Mouse (Mus musculus) ES-E14 (cell line): Measurements from ENCODE around the gene Uqcc1. TPM values are rescaled to one million over a fixed set of nuclear protein-coding genes. Genes with fewer than 3 reads are reported as not detected.

Experiments used
- DNase-seq: peaks from one replicate; pipeline ENCODE4 v3.0.0-alpha.2; 2013; ENCODE audit warnings: low read depth, low spot score
- H3K27ac ChIP-seq: 2 replicates; pipeline ENCODE4 v1.5.1; 2012; ENCODE audit warnings: low read depth, mild to moderate bottlenecking, low read length, moderate library complexity, mixed read lengths; ENCODE audit not compliant: poor library complexity, insufficient read depth, severe bottlenecking
- H3K36me3 ChIP-seq: 2 replicates; pipeline ENCODE4 v1.6.1; 2012; ENCODE audit warnings: mild to moderate bottlenecking, low read length, moderate library complexity, mixed read lengths; ENCODE audit not compliant: control insufficient read depth, poor library complexity, insufficient read depth, severe bottlenecking
- H3K4me1 ChIP-seq, 2 experiments: fragments of 150-350 bp in 1 of 2; sonication (generic) in 1 of 2; 2 replicates each; pipeline ENCODE4 v1.6.1; 2012; ENCODE audit warnings: low read length in 2 of 2, mild to moderate bottlenecking in 1 of 2, mixed read lengths in 1 of 2; ENCODE audit not compliant: control insufficient read depth in 2 of 2, insufficient read depth in 2 of 2, poor library complexity in 1 of 2
- H3K4me3 ChIP-seq, 2 experiments: fragments of 150-350 bp in 1 of 2; sonication (generic) in 1 of 2; 2 replicates each; pipeline ENCODE4 v1.5.1; 2012; ENCODE audit warnings: low read length in 2 of 2, low read depth in 1 of 2, mild to moderate bottlenecking in 1 of 2, mixed read lengths in 1 of 2; ENCODE audit not compliant: insufficient read depth in 1 of 2, poor library complexity in 1 of 2, severe bottlenecking in 1 of 2
- H3K9ac ChIP-seq: 2 replicates; pipeline ENCODE4 v1.6.1; 2012; ENCODE audit warnings: low read depth, mild to moderate bottlenecking, low read length, mixed read lengths; ENCODE audit not compliant: poor library complexity, insufficient read depth, severe bottlenecking
- H3K9me3 ChIP-seq: fragments of 150-350 bp; sonication (generic); 2 replicates; pipeline ENCODE4 v1.6.1; 2012; ENCODE audit warnings: low read depth, mild to moderate bottlenecking, low read length; ENCODE audit not compliant: control insufficient read depth, insufficient read depth
- CHD2 ChIP-seq: IDR thresholded peaks from 2 replicates; pipeline ENCODE4 v1.6.1; 2014; ENCODE audit warnings: mild to moderate bottlenecking, low read depth, low read length, inconsistent platforms
- HCFC1 ChIP-seq: IDR thresholded peaks from 2 replicates; pipeline ENCODE4 v1.6.1; 2012; ENCODE audit warnings: low read length, inconsistent platforms, borderline replicate concordance; ENCODE audit not compliant: insufficient read depth
- MAFK ChIP-seq: IDR thresholded peaks from 2 replicates; pipeline ENCODE4 v1.6.1; 2014; ENCODE audit warnings: mild to moderate bottlenecking, low read depth, low read length, inconsistent platforms; ENCODE audit not compliant: insufficient read depth
- ZC3H11A ChIP-seq: IDR thresholded peaks from 2 replicates; pipeline ENCODE4 v1.6.1; 2012; ENCODE audit warnings: low read depth, mild to moderate bottlenecking, inconsistent platforms, low read length, borderline replicate concordance
- ZNF384 ChIP-seq: IDR thresholded peaks from 2 replicates; pipeline ENCODE4 v1.6.1; 2012; ENCODE audit warnings: low read depth, low read length, inconsistent platforms
- in situ Hi-C, 2 experiments: fragments of 600-800 bp; cut with MboI; formaldehyde crosslinking; loops; one replicate each; pipeline ENCODE4 v1.15.1; 2025; ENCODE audit warnings: low sequenced_read_pairs in 2 of 2, inconsistent platforms in 1 of 2; ENCODE audit not compliant: unreplicated experiment in 2 of 2
- total RNA-seq: library from RNA; depleted of rRNA; stranded (reverse); fragments of 300-350 nt; gene quantifications from 2 replicates; pipeline ENCODE4 v1.2.3, GENCODE M21; 2012

Gene Uqcc1
- total RNA-seq, 1 experiment = 61.7 TPM

DNA sequence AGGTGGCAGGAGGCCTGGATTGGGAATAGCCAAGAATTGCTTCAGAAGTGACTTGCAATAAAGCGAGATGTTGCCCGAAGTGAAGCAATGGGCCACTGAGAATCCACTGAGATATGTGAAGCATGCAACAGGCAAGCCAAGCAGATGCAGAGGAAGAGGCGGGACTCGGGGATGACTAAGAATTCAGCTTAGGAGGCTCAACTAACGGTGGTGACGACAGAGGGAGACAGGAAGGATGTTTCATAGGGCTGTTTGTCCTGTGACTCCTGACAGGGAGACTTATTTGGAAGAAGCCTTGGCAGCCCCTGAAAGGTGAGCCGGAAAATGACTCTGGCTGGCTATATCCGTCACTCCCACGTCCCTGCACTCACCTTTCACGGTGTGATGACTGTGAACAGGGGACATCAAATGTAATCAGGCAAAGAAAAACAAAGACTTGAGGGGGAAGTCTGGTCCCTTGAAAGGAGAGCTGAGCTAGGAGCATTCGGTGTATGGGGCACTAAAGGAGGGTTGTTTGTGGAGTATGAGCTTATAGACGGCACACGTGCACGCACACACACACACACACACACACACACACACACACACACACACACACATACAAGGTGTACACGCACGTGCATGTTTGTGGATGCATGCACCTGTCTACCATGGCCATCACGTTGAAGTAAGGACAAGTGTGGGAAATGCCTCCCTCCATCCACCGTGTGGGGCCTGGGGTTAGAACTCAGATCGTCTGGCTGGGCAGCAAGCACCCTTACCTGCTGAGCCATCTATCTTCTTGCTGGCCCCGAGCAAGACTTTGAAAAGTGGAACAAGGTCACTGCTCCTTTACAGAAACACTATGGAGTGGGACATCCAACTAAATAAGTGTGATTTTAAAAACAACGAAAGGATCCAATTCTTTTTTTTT is 50.9 kb downstream of the Uqcc1 start:
- DNase-seq = no peak
- H3K4me1 ChIP-seq = peaks cover 1 to 4% of the 10 kb centered on the region in 2 experiments; a peak in 2 of 4 replicates
- no peak overlapping the region for H3K4me3 ChIP-seq
- no peak overlapping the region for H3K9ac ChIP-seq
- TF ChIP-seq HCFC1 = no peak
- no peak for TF ChIP-seq CHD2
- no peak for TF ChIP-seq ZC3H11A
- no peak for TF ChIP-seq MAFK
- TF ChIP-seq ZNF384 = no peak
- no peak overlapping the region for H3K27ac ChIP-seq
- H3K36me3 ChIP-seq = peaks cover 3% of the 10 kb centered on the region; the same call in 1 of the 2 replicates
- in situ Hi-C loops = no loop called here
- H3K9me3 ChIP-seq = no peaks in the 10 kb centered on the region

DNA sequence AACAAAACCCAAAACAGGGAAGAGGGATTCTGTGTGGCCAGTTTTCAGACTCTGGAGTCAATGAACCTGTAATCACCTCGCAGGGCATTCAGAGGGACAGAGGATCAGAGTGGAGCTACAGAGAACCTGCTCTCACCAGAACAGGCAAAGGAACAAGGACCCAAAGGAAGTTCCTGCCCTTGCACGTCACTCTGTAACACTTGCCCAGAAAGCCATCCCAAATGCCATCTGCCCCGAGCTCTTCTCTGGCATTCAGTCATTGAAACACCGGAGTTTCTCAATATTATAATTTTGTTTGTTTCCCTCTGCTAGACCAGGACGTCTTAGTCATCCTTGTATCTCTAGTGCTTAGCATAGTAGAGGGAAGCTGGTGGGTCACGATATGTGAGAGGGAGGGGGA is 56.5 kb downstream of the Uqcc1 start:
- Histone ChIP-seq H3K27ac (no peak overlapping the region), H3K9ac (no peak overlapping the region), H3K9me3 (no peaks in the 10 kb centered on the region), H3K36me3 (peaks cover 5% of the 10 kb centered on the region; the same call in 1 of the 2 replicates), H3K4me1 (peaks cover 0 to 4% of the 10 kb centered on the region in 2 experiments; a peak in 1 of 4 replicates), H3K4me3 (no peak overlapping the region)
- DNase-seq = no peak
- TF ChIP-seq ZC3H11A (no peak), MAFK (no peak), ZNF384 (no peak), HCFC1 (no peak), CHD2 (no peak)
- in situ Hi-C loops = no loop called here

DNA sequence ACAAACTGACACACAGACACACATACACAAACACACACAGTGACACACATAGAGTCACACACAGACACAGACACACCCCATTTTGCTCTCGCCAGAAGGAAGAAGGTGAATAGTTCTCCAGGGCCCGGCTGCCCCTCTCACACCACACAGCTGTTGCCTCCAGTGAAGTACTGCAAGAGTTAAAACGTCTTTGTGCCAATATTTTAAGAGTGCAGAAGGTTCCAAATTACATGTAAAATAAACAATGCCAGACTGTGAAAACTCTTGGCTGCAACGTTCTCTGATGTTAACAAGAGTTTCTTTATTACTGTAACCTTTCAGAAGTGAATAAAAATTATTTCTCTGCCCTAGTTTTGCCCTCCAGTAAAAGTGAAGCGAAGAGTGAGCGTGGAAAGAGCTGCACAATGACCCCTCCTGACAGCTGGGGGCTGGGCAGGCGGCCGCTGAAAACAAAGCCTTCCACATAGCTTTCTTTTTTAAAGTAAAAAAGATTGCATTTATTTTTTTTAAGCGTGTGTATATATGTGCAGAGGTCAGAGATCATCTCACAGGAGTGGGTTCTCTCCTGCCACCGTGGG is 57.1 kb downstream of the Uqcc1 start:
- Histone ChIP-seq H3K36me3 (peaks cover 5% of the 10 kb centered on the region; the same call in 1 of the 2 replicates), H3K9ac (no peak overlapping the region), H3K4me1 (peaks cover 0 to 4% of the 10 kb centered on the region in 2 experiments; a peak in 1 of 4 replicates), H3K9me3 (no peaks in the 10 kb centered on the region), H3K4me3 (no peak overlapping the region), H3K27ac (no peak overlapping the region)
- DNase-seq = no peak
- in situ Hi-C loops = no loop called here
- TF ChIP-seq HCFC1 (no peak), CHD2 (no peak), MAFK (no peak), ZNF384 (no peak), ZC3H11A (no peak)

DNA sequence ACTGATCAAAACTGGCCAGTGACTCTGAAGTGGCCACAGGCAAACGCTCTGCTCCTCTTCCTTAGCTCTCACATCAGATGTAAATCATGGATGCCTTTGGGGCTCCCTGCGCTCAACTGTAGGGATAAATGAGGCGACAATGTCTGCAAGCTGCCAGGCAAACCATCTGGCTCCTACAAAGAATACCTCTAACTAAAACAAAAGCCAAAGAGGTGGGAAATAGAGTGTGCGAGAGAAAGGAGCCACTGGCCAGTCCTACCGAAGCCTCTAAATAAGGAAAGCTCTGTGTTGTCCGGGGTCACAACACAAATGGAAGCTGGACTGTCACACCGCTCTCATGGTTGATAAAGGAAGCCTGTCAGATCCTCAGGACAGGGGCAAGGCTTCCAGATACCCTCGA is 57.6 kb downstream of the Uqcc1 start:
- Histone ChIP-seq H3K9ac (no peak overlapping the region), H3K4me3 (no peak overlapping the region), H3K27ac (no peak overlapping the region), H3K4me1 (peaks cover 0 to 4% of the 10 kb centered on the region in 2 experiments; a peak in 1 of 4 replicates), H3K36me3 (peaks cover 5% of the 10 kb centered on the region; the same call in 1 of the 2 replicates), H3K9me3 (no peaks in the 10 kb centered on the region)
- in situ Hi-C loops = no loop called here
- TF ChIP-seq MAFK = no peak
- TF ChIP-seq HCFC1 = no peak
- no peak for TF ChIP-seq CHD2
- TF ChIP-seq ZC3H11A = no peak
- no peak for DNase-seq
